Mouse (Mus musculus) ovary, postnatal 10 days (tissue): ENCODE results near the gene P2rx2.

Experiments
- DNase-seq: peaks from one replicate; pipeline ENCODE4 v3.0.0; 2022; ENCODE audit warnings: low spot score

P2rx2 gene

GRCm38 (mm10) chr5:110330508-110330907, 12.5 kb downstream of the P2rx2 start:
- DNase-seq: no peak

DNA sequence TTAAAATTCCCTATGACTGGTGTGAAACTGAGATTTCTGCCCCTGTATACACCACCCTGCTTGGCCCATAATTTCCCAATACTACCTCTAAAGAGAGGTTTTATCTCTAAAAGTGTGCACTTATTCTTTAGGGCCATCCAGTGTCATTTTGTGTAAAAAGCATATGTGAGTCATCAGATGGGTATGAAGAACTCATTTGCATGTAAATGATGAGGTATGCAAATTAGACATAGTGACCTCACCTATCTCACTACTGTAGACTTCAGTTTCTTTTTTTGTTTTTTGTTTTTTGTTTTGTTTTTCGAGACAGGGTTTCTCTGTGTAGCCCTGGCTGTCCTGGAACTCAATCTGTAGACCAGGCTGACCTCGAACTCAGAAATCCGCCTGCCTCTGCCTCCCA, 29.9 kb downstream of the P2rx2 start:
- DNase-seq: no peak

- DNase-seq: no peak
Measured at GRCm38 (mm10) chr5:110308861-110309260, 34.2 kb downstream of the P2rx2 start.

DNA sequence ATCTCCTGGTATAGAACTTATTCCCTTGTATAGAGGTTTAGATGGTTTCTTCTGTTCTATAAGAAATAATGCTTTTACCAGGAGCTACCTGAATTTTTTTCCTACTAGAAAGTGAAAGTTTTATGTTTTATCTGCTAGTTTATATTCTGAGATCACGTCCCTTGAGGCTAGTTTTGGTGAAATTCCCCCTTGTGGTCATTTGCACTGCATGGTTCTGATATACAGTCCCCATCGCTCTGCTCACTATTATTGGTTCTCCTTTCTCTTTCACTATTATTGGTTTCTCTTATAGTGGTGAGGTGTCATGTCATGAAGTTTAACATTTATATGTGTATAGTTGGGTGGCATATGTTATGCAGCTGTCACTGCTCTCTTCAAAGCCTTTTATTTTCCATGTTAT, 42.4 kb downstream of the P2rx2 start:
- DNase-seq: no peak

DNA sequence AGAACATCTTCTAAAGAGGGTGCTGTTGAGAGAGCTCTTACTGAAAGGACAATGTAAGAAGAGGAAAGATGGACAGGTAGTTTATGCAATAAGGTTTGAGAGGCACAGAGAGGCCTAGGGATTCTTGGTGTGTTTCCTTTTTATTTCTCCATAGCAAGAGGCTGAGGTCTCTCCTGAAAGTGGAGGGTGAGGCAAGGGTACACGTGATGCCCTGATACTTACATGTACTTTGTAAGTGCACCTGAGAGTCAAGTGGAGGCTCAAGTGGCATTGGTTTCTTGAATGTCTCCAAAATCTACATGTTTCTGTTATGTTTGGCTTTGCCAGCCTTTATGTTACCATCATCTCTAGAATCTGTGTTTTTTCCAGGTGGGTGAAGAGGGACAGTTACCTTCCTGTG, 46.4 kb downstream of the P2rx2 start:
- no peak for DNase-seq

GRCm38 (mm10) chr5:110291649-110292048, 51.4 kb downstream of the P2rx2 start:
- DNase-seq: no peak
